Mouse (Mus musculus) neutrophil, adult 5-6 weeks (primary cell): ENCODE data around the gene Gm13023. TPM values are rescaled to one million over a fixed set of nuclear protein-coding genes. Genes with fewer than 3 reads are reported as not detected.
"Not testable (repeated sequence)": the region's sequence is repeated elsewhere in the genome, so short reads cannot be mapped to it uniquely, and the experiment has no call there.

Source experiments
- ATAC-seq: fragments of 151-379, 151-347 bp; 2 replicates; pipeline ENCODE4 v1.8.0; 2017; ENCODE audit warnings: mild to moderate bottlenecking, moderate TSS enrichment; ENCODE audit not compliant: insufficient number of reproducible peaks, poor library complexity, low FRiP score, severe bottlenecking; ENCODE audit errors: extremely low read depth
- total RNA-seq: library from RNA; stranded (forward); fragments of 200-1000 nt; gene quantifications from 2 replicates; pipeline ENCODE4 v1.2.3, GENCODE M21; 2017

Gene Gm13023
- total RNA-seq = not detected in 2 replicates

GRCm38 (mm10) chr4:143789052-143789451, at the start of gene Gm13023:
Gene Gm13023 (plus strand): TSS chr4:143789352.
- ATAC-seq = not testable (repeated sequence)

GRCm38 (mm10) chr4:143815993-143816392, 26.8 kb downstream of the Gm13023 start, which contains the start of gene Gm13084:
Gene Gm13084 (minus strand): TSS chr4:143816093.
- no peak for ATAC-seq

Other genes starting within 250 kb of the Gm13023 start
- not detected in 2 replicates for gene BC080695, start 237.7 kb upstream of the Gm13023 start, total RNA-seq
- not detected in 2 replicates for gene Gm13057, start 237.6 kb upstream of the Gm13023 start, total RNA-seq
- 0.25 TPM in 1 of 2 replicates, not detected in the other for gene Gm13083, start 174.3 kb upstream of the Gm13023 start, total RNA-seq
- gene Gm13088, start 132.1 kb upstream of the Gm13023 start, total RNA-seq = not detected in 2 replicates
- gene Gm13089, start 86.6 kb upstream of the Gm13023 start, total RNA-seq = not detected in 2 replicates
- not detected in 2 replicates for gene Gm13078, start 69.9 kb upstream of the Gm13023 start, total RNA-seq
- not detected in 2 replicates for gene Gm13084, start 26.7 kb downstream of the Gm13023 start, total RNA-seq
- gene Gm13103, start 57.1 kb downstream of the Gm13023 start, total RNA-seq = not detected in 2 replicates
- not detected in 2 replicates for gene Pramef6, start 111.0 kb downstream of the Gm13023 start, total RNA-seq
- not detected in 2 replicates for gene Pramef25, start 161.7 kb downstream of the Gm13023 start, total RNA-seq
- gene Gm13101, start 177.6 kb downstream of the Gm13023 start, total RNA-seq = not detected in 2 replicates
- gene Pramef17, start 205.0 kb downstream of the Gm13023 start, total RNA-seq = not detected in 2 replicates